Mouse (Mus musculus) granulocyte monocyte progenitor cell, adult 5-6 weeks (primary cell): ENCODE measurements around the gene Hist1h3b. TPM values are rescaled to one million over a fixed set of nuclear protein-coding genes. Genes with fewer than 3 reads are reported as not detected.
"Not testable (repeated sequence)": the region's sequence is repeated elsewhere in the genome, so short reads cannot be mapped to it uniquely, and the experiment has no call there.

Experiments
- ATAC-seq: replicated peaks from 2 replicates; pipeline ENCODE4 v1.8.0; 2016; ENCODE audit warnings: mild to moderate bottlenecking, moderate TSS enrichment, inconsistent platforms; ENCODE audit not compliant: poor library complexity, severe bottlenecking
- total RNA-seq, 2 experiments: library from RNA; stranded (forward) in 1 of 2; stranded (reverse) in 1 of 2; fragments of 200-712, 200-1000 nt in 1 of 2; fragments of >200 nt in 1 of 2; fragmentation: Nextera tagmentation in 1 of 2; gene quantifications; 2 replicates each; pipeline ENCODE4 v1.2.3; 2014 to 2017

Gene Hist1h3b
- total RNA-seq, 2 experiments from 2014 or later, result 92.5 to 657 TPM

DNA sequence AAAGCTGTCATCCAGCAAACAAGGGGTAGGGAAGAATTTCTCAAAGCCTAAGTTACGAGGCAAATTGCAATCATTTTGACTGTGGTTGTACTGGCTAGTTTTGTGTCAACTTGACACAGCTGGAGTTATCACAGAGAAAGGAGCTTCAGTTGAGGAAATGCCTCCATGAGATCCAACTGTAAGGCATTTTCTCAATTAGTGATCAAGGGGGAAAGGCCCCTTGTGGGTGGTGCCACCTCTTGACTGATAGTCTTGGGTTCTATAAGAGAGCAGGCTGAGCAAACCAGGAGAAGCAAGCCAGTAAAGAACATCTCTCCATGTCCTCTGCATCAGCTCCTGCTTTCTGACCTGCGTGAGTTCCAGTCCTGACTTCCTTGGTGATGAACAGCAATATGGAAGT lies 17.5 kb downstream of the Hist1h3b start, which contains the start of gene Trim38:
Gene Trim38 (plus strand): TSS at position 301 of the 400 bp plus-strand sequence.
- ATAC-seq, result not testable (repeated sequence)

DNA sequence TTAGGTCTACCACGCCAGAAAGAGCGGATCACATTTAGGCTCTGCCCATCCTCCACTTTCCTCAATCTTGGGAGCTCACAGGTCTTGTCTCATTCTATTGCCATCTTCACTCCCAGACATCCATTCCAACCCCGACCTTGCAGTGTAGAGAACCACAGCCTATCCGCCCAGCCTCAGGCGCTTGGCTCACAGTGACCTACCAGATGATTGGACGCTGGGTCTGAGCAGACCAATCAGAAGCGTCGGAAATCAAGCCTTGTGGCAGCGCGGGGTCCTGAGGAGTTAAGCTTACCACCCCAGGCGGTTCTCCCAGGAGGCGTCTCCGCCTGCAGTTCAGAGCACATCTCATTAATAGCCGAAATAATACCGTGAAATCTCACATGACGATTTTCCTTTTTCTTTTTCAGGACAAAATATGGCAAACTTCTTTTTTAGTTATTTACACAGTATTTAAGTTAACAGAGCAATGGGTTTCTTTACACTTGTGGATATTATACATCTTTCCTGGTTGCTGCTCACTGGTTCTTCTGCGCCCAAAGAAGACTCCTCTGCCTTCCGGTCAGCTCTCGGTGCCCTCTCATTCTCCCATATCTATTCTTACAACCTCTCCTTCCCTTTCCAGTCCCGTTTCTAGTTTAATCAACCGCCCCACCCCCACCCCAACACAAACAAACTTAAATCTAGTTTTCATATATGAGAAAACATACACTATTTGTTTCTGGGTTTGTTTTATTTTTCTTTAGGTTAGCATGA lies 20.7 kb downstream of the Hist1h3b start:
- peak; percentile 65 for ATAC-seq

DNA sequence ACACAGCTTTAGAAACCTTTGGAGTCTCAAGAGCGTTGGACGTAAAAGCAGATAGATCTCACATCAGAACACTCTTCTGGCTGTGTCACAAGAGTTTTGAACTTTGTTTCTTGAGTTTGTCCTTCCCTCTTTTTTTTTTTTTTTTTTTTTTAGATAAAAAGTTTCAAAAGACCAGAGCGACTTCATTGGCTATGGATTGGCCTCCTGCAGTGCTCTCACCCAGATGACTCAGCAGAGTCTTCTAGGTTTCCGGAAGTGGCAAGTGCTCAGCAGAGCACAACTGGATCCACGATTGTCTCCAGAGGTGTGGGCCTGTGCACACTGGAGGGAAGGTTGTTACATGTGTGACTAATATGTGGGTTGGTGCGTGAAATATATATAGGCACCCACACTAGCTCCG lies 26.3 kb downstream of the Hist1h3b start:
- peak; percentile 95 for ATAC-seq

DNA sequence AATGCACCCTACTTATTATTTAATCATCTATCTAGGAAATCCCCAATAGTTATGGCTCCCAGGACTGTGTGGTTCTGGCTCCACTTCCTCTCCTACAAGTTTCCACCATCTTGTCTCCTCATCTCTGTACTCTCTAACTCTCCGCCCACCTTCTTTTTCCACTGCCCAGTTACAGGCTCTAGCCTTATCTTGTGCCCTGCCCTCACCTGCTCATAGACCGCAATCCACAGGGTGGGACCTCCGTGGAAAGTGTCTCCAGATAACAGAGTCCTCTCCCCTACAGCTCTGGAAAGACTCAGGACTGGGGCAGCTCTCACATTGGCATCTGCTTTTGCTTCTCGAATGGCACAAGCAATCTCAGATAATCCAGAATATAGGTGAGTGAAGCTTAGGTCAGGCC lies 27.0 kb downstream of the Hist1h3b start:
- no peak for ATAC-seq

DNA sequence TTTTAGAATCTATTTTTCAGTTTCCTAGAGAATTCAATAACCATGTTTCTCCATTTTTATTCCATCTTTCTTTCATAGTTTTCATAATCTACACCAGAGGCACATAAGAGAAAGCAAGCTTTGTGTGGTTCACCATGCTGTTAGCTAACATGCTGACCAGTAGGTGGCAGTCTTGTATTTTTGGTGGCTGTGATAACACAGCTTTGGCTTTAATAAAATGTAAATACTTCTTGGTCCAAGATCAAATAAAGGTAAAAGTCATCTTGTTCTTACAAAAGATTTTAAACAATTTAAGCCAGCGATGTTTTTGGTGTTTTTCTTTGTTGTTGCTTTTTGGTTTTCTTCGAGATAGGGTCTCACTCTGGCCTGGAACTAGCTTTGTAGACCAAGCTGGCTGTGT lies 40.5 kb downstream of the Hist1h3b start:
- ATAC-seq, result peak; percentile 63

DNA sequence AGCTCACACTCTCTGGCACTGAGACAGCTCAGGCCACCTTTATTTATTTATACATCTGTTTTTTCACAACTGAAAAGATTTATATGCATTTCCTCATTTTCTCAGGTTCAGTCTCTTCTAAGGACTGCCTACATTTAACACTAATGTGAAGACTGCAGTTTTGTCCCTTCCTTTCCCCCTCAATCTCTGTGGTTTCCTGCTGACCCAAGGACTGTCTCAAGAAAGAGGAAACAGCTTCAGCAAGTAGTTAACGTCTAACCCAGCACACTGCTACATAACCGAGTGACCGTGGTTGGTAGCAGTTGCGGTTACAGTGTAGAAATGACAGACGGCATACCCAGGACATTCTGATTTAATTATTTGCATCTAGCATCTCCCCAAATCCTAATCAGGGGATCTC lies 47.3 kb downstream of the Hist1h3b start:
- ATAC-seq, result peak; percentile 99

Other genes with a start within 250 kb of the Hist1h3b start
Only the 30 nearest of the 37 such genes appear.
- gene Hist1h1d, start 199.0 kb upstream of the Hist1h3b start, total RNA-seq (2014; fragmentation: Nextera tagmentation), result 13.1 and 13.2 TPM in 2 replicates
- 109 and 113 TPM in 2 replicates for gene Hist1h1d, start 199.0 kb upstream of the Hist1h3b start, total RNA-seq (2017)
- gene Hist1h3e, start 189.9 kb upstream of the Hist1h3b start, total RNA-seq (2014; fragmentation: Nextera tagmentation), result 27.2 and 37.9 TPM in 2 replicates
- gene Hist1h3e, start 189.9 kb upstream of the Hist1h3b start, total RNA-seq (2017), result 218 and 293 TPM in 2 replicates
- gene Hist1h2ae, start 181.0 kb upstream of the Hist1h3b start, total RNA-seq (2014; fragmentation: Nextera tagmentation), result 5.5 and 7.4 TPM in 2 replicates
- gene Hist1h2ae, start 181.0 kb upstream of the Hist1h3b start, total RNA-seq (2017), result 405 and 464 TPM in 2 replicates
- gene Hist1h2bg, start 180.9 kb upstream of the Hist1h3b start, total RNA-seq (2014; fragmentation: Nextera tagmentation), result 160 and 268 TPM in 2 replicates
- 1,365 and 1,429 TPM in 2 replicates for gene Hist1h2bg, start 180.9 kb upstream of the Hist1h3b start, total RNA-seq (2017)
- gene Hist1h2bf, start 178.1 kb upstream of the Hist1h3b start, total RNA-seq (2014; fragmentation: Nextera tagmentation), result 148 and 188 TPM in 2 replicates
- 453 and 461 TPM in 2 replicates for gene Hist1h2bf, start 178.1 kb upstream of the Hist1h3b start, total RNA-seq (2017)
- gene Hist1h2ad, start 177.9 kb upstream of the Hist1h3b start, total RNA-seq (2014; fragmentation: Nextera tagmentation), result not detected in 2 replicates
- 685 and 1,721 TPM in 2 replicates for gene Hist1h2ad, start 177.9 kb upstream of the Hist1h3b start, total RNA-seq (2017)
- gene Hist1h3d, start 176.5 kb upstream of the Hist1h3b start, total RNA-seq (2014; fragmentation: Nextera tagmentation), result 52.8 and 62.0 TPM in 2 replicates
- gene Hist1h3d, start 176.5 kb upstream of the Hist1h3b start, total RNA-seq (2017), result 83.5 and 136 TPM in 2 replicates
- gene Hist1h4d, start 170.7 kb upstream of the Hist1h3b start, total RNA-seq (2014; fragmentation: Nextera tagmentation), result 116 and 278 TPM in 2 replicates
- 929 and 1,118 TPM in 2 replicates for gene Hist1h4d, start 170.7 kb upstream of the Hist1h3b start, total RNA-seq (2017)
- gene Hist1h2be, start 131.1 kb upstream of the Hist1h3b start, total RNA-seq (2014; fragmentation: Nextera tagmentation), result 16.4 and 17.5 TPM in 2 replicates
- gene Hist1h2be, start 131.1 kb upstream of the Hist1h3b start, total RNA-seq (2017), result 82.4 and 146 TPM in 2 replicates
- gene Hist1h1e, start 129.7 kb upstream of the Hist1h3b start, total RNA-seq (2014; fragmentation: Nextera tagmentation), result 111 and 199 TPM in 2 replicates
- 255 and 282 TPM in 2 replicates for gene Hist1h1e, start 129.7 kb upstream of the Hist1h3b start, total RNA-seq (2017)
- gene Hist1h2ac, start 68.3 kb upstream of the Hist1h3b start, total RNA-seq (2014; fragmentation: Nextera tagmentation), result 2.4 and 4.1 TPM in 2 replicates
- gene Hist1h2ac, start 68.3 kb upstream of the Hist1h3b start, total RNA-seq (2017), result 173 TPM in 2 replicates
- gene Hist1h2bc, start 68.1 kb upstream of the Hist1h3b start, total RNA-seq (2014; fragmentation: Nextera tagmentation), result 57.7 and 70.7 TPM in 2 replicates
- gene Hist1h2bc, start 68.1 kb upstream of the Hist1h3b start, total RNA-seq (2017), result 274 and 374 TPM in 2 replicates
- gene Hist1h1t, start 56.5 kb upstream of the Hist1h3b start, total RNA-seq (2014; fragmentation: Nextera tagmentation), result not detected in 2 replicates
- 1.0 TPM in 1 of 2 replicates, not detected in the other for gene Hist1h1t, start 56.5 kb upstream of the Hist1h3b start, total RNA-seq (2017)
- 14.3 and 82.6 TPM in 2 replicates for gene Hist1h4c, start 53.8 kb upstream of the Hist1h3b start, total RNA-seq (2014; fragmentation: Nextera tagmentation)
- gene Hist1h4c, start 53.8 kb upstream of the Hist1h3b start, total RNA-seq (2017), result 308 and 366 TPM in 2 replicates
- gene Hfe, start 41.4 kb upstream of the Hist1h3b start, total RNA-seq (2014; fragmentation: Nextera tagmentation), result 7.9 and 19.9 TPM in 2 replicates
- 7.6 and 9.7 TPM in 2 replicates for gene Hfe, start 41.4 kb upstream of the Hist1h3b start, total RNA-seq (2017)
- gene Hist1h1c, start 13.5 kb upstream of the Hist1h3b start, total RNA-seq (2014; fragmentation: Nextera tagmentation), result 61.8 and 110 TPM in 2 replicates
- gene Hist1h1c, start 13.5 kb upstream of the Hist1h3b start, total RNA-seq (2017), result 737 and 810 TPM in 2 replicates
- gene Hist1h3c, start 6.7 kb upstream of the Hist1h3b start, total RNA-seq (2014; fragmentation: Nextera tagmentation), result 24.5 and 38.0 TPM in 2 replicates
- 507 and 886 TPM in 2 replicates for gene Hist1h3c, start 6.7 kb upstream of the Hist1h3b start, total RNA-seq (2017)
- gene Hist1h2bb, start 5.5 kb upstream of the Hist1h3b start, total RNA-seq (2014; fragmentation: Nextera tagmentation), result 155 and 176 TPM in 2 replicates
- gene Hist1h2bb, start 5.5 kb upstream of the Hist1h3b start, total RNA-seq (2017), result 3,446 and 3,529 TPM in 2 replicates
- 9.2 and 31.4 TPM in 2 replicates for gene Hist1h2ab, start 1.1 kb upstream of the Hist1h3b start, total RNA-seq (2014; fragmentation: Nextera tagmentation)
- gene Hist1h2ab, start 1.1 kb upstream of the Hist1h3b start, total RNA-seq (2017), result 1,996 and 2,074 TPM in 2 replicates
- 70.4 and 87.8 TPM in 2 replicates for gene Hist1h4b, start 4.7 kb downstream of the Hist1h3b start, total RNA-seq (2014; fragmentation: Nextera tagmentation)
- 487 and 745 TPM in 2 replicates for gene Hist1h4b, start 4.7 kb downstream of the Hist1h3b start, total RNA-seq (2017)
- gene Hist1h4a, start 9.0 kb downstream of the Hist1h3b start, total RNA-seq (2014; fragmentation: Nextera tagmentation), result 9.3 and 71.7 TPM in 2 replicates
- 657 and 709 TPM in 2 replicates for gene Hist1h4a, start 9.0 kb downstream of the Hist1h3b start, total RNA-seq (2017)
- 33.7 and 64.5 TPM in 2 replicates for gene Hist1h3a, start 10.1 kb downstream of the Hist1h3b start, total RNA-seq (2014; fragmentation: Nextera tagmentation)
- 287 and 376 TPM in 2 replicates for gene Hist1h3a, start 10.1 kb downstream of the Hist1h3b start, total RNA-seq (2017)
- 143 and 207 TPM in 2 replicates for gene Hist1h1a, start 11.4 kb downstream of the Hist1h3b start, total RNA-seq (2014; fragmentation: Nextera tagmentation)
- gene Hist1h1a, start 11.4 kb downstream of the Hist1h3b start, total RNA-seq (2017), result 1,974 and 2,146 TPM in 2 replicates
- gene Trim38, start 17.6 kb downstream of the Hist1h3b start, total RNA-seq (2014; fragmentation: Nextera tagmentation), result not detected in 2 replicates
- not detected in 2 replicates for gene Trim38, start 17.6 kb downstream of the Hist1h3b start, total RNA-seq (2017)
- gene Slc17a2, start 54.7 kb downstream of the Hist1h3b start, total RNA-seq (2014; fragmentation: Nextera tagmentation), result not detected in 2 replicates
- gene Slc17a2, start 54.7 kb downstream of the Hist1h3b start, total RNA-seq (2017), result not detected in 2 replicates
- not detected in 2 replicates for gene Slc17a3, start 87.2 kb downstream of the Hist1h3b start, total RNA-seq (2014; fragmentation: Nextera tagmentation)
- not detected in 2 replicates for gene Slc17a3, start 87.2 kb downstream of the Hist1h3b start, total RNA-seq (2017)
- not detected in 2 replicates for gene Slc17a1, start 115.5 kb downstream of the Hist1h3b start, total RNA-seq (2014; fragmentation: Nextera tagmentation)
- not detected in 2 replicates for gene Slc17a1, start 115.5 kb downstream of the Hist1h3b start, total RNA-seq (2017)
- gene Slc17a4, start 162.7 kb downstream of the Hist1h3b start, total RNA-seq (2014; fragmentation: Nextera tagmentation), result not detected in 2 replicates
- gene Slc17a4, start 162.7 kb downstream of the Hist1h3b start, total RNA-seq (2017), result not detected in 2 replicates
- gene Hist1h2ba, start 181.9 kb downstream of the Hist1h3b start, total RNA-seq (2014; fragmentation: Nextera tagmentation), result not detected in 2 replicates
- gene Hist1h2ba, start 181.9 kb downstream of the Hist1h3b start, total RNA-seq (2017), result not detected in 2 replicates
- gene Hist1h2aa, start 182.2 kb downstream of the Hist1h3b start, total RNA-seq (2014; fragmentation: Nextera tagmentation), result not detected in 2 replicates
- gene Hist1h2aa, start 182.2 kb downstream of the Hist1h3b start, total RNA-seq (2017), result not detected in 2 replicates